Mouse (Mus musculus): Measurements from ENCODE around the gene E130218I03Rik.

Gene E130218I03Rik

GRCm38 (mm10) chr4:134243516-134244250, at the start of gene E130218I03Rik:
TSS of gene E130218I03Rik (plus strand) at chr4:134243662.
- in situ Hi-C loops (cut with MboI, MseI) = no loop called here

DNA sequence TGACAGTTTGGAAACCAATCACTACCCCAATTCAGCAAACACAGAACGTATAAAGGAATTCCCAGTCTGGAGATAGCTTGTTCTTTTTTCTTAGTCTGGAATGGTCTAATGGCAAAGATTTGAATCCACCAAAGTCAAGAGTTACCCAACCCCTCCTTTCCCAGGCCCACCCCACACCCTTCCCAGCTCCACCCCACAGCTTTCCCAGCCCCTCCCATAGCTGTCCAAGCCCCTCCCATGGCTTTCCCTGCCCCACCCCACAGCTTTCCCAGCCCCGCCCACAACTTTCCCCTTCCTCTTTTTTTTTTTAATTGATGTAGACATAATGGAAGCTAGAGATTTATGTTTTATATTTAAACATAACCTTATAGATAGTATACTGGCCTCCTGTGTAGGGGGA, 44.1 kb upstream of the E130218I03Rik start:
- in situ Hi-C loops (cut with MboI, MseI) = no loop called here

DNA sequence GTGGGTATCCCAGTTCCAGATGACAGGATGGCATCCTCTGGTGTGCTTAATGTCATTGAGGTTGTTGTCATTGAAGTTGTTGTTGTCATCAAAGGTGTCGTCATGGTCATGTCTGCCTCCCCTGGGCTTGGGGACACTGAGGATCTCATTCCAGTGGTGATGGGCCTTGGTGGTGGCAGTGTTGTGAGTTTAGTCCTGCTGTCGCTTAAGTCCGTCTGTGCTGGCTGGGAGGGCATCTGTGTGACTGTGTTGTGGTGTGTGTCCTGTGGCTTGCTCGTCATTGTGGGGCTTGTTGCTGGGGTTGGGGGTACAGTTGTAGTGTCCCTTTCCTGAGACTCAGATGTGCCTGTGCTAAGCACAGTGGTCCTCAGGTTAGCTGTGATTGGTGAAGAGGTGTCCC, 40.6 kb upstream of the E130218I03Rik start, which contains the start of gene Gm7534:
Gm7534 (minus strand) TSS at position 101 of the 400 bp plus-strand sequence.
- in situ Hi-C loops (cut with MboI, MseI) = no loop called here

DNA sequence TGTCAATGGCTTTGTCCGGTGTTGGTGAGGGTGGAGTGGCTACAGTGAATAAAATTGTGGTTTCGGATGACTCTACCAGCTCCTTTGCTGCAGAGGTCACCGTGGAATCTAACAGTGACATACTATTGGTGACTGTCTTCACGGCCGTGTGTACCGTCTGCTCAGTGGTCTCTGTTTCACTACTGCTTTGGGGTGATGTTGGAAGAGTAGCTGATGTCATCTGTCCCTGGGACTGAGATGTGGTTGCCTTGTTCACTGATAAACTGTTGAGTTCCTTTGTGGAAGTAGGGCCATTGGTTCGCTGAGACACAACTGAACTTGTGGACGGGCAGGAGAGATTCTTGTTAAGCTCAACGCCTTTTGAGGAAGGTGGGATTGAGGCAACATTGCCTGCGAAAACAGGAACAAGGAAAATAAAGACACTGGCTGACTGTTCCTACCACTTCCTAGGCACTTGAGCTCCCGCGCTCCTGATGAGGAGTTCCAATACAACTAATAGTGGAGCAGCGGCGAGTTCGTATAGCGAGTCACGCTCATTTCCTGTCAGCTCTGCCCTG, 40.0 kb upstream of the E130218I03Rik start:
- in situ Hi-C loops (cut with MboI, MseI) = no loop called here

GRCm38 (mm10) chr4:134206488-134207053, 36.9 kb upstream of the E130218I03Rik start:
- in situ Hi-C loops (cut with MboI, MseI) = no loop called here

GRCm38 (mm10) chr4:134222793-134223600, 20.5 kb upstream of the E130218I03Rik start:
- in situ Hi-C loops (cut with MboI, MseI) = no loop called here

DNA sequence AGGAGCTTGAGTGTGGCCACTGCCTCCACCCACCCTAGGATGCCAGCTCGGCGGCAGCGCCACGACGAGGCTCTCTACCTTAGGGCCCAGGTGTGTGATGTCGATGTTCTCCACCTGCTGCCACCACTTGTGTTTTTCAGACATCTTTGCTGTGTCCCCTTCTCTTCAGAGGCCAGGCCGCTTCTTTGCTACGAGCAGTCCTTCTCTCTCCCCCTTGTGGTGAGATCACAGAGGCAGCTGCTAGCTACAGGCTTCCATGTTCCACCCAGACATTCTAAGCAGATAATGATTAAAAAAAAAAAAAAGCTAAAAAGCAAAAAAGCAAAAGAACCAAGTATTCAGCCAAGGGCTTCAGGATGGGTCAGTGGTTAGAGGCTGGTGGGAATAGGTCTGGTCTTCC, 16.3 kb upstream of the E130218I03Rik start, which contains the start of gene Catsper4:
Catsper4 (minus strand) TSS at position 190 of the 400 bp plus-strand sequence.
- in situ Hi-C loops (cut with MboI, MseI) = loop anchor here (5.0 kb wide), 1 partner anchor 90 kb away; no protein-coding TSS in a partner anchor

DNA sequence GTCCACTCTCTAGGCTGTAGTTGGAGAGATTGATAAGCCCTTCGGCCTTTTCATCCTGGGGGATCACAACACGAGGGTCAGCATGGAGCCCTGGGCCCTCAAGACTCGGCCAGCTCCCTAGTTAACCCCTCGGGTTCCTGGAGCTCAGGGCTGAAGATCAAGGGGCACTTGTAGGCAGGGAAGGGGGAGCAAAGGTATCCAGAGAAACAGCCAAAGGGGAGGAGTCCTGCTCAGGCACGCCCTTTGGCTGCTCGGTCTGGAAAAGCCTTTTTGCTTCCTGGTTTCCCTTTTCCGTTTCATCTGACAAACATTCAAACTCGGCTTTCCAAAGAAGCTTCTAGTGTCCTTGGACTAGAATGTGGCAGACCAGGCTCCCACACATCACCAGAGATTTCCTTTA, 13.0 kb upstream of the E130218I03Rik start:
- in situ Hi-C loops (cut with MboI, MseI) = no loop called here

GRCm38 (mm10) chr4:134234876-134235275, 8.6 kb upstream of the E130218I03Rik start:
- in situ Hi-C loops (cut with MboI, MseI) = no loop called here

DNA sequence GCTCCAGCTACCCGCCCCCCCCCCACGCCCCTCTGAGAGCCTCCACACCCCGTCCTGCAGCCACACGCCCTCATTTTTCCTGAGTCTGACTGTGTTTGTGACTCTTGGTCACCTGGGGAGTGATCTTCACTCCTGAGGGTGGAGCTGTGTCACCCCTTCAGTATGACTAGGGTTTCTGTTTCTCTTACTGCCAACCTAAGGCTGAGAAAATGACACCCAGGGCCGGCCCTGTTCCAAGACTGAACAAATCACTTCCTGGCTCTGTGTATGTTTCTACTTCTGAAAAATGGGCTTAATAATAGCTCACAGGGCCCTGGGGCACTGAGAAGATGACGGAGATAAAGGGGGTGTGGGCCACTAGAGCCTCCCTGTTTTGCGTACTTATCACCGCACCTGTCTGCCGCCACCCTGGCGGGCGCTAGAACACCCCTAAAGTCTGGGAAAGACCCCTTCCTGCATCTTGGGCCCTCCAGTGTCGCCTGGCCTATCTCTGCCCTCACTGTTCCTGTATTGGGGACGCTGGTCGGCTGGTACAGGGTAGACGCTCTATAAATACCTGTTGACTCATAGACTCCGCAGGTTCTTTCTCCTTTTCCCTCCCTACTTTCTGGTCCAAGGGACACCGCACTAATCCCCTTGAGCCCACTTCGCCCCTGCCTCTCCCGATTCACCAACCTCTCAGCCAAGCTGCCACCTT, 5.7 kb upstream of the E130218I03Rik start:
- in situ Hi-C loops (cut with MboI, MseI) = no loop called here

- in situ Hi-C loops (cut with MboI, MseI) = no loop called here
These were observed 5.2 kb upstream of the E130218I03Rik start, which contains the start of gene Cnksr1 for GRCm38 (mm10) chr4:134238279-134238651. TSS of gene Cnksr1 (minus strand) at chr4:134238399.

GRCm38 (mm10) chr4:134238686-134239085, 4.8 kb upstream of the E130218I03Rik start:
- in situ Hi-C loops (cut with MboI, MseI) = no loop called here

DNA sequence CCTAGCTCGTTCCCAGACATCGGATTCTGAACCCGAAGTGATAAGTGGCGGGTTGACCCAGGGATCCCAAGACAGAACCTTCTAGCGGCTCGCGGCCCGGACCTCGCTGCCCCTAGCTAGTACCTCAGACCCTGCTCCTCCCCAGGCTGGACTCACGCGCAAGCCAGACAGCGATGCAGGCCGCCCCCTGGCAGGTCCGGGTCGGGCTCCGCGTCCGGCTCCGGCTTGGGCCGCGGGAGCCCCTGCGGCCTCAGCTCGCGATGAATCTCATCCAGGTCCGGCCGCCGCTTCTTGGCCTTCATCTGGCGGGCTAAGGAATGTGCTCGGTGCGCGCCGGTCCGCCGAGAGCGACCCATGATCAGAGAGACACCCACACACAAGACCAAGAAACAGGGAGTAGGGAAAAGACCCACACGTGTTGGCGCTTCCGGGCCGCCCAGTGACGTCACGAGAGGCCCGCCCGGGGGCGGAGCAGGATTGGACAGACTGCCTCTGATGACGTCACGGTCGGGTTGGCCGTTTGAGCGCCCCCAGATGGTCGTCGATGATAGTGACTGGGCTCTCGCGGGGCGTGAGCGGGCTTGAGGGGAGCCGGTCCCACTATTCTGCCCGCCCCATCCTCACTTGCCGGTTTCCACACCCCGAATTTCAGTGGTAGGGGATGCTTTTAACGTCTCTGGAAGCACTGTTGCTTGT, 1.8 kb downstream of the E130218I03Rik start, which contains the start of gene Zfp593:
Zfp593 (minus strand) TSS at position 445 of the 696 bp plus-strand sequence.
- in situ Hi-C loops (cut with MboI, MseI) = no loop called here

- in situ Hi-C loops (cut with MboI, MseI) = no loop called here
These were observed 2.8 kb downstream of the E130218I03Rik start for GRCm38 (mm10) chr4:134246256-134246655.

- in situ Hi-C loops (cut with MboI, MseI) = no loop called here
These were observed 3.3 kb downstream of the E130218I03Rik start, which contains the start of gene Gm30191 for GRCm38 (mm10) chr4:134246719-134247258. TSS of gene Gm30191 (plus strand) at chr4:134246935.

- in situ Hi-C loops (cut with MboI, MseI) = loop anchor here (10.0 kb wide), 1 partner anchor 1465 kb away; no protein-coding TSS in a partner anchor
These were observed 6.2 kb downstream of the E130218I03Rik start for GRCm38 (mm10) chr4:134249651-134250050.

GRCm38 (mm10) chr4:134250116-134250929, 6.9 kb downstream of the E130218I03Rik start:
- in situ Hi-C loops (cut with MboI, MseI) = loop anchor here (10.0 kb wide), 1 partner anchor 1464 kb away; no protein-coding TSS in a partner anchor

DNA sequence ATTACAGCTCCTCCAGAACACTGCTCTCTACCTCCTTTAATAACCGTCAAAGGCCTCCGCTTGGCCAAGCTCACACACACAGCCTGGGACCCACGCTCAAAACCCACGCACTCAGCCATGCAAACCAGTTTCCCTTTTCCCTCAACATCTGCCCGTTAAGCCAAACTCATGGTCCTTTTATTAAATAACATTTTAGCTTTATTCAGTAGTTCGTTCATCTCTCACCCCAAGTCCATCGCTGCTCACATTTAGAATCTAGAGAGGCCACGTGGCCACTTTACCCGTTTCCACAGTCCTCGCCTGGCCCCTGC, 7.4 kb downstream of the E130218I03Rik start:
- in situ Hi-C loops (cut with MboI, MseI) = loop anchor here (10.0 kb wide), 1 partner anchor 1464 kb away; no protein-coding TSS in a partner anchor
